Mouse (Mus musculus) gastrocnemius, postnatal 14 days (tissue): ENCODE measurements around the gene Dynlt1a. TPM values are rescaled to one million over a fixed set of nuclear protein-coding genes. Genes with fewer than 3 reads are reported as not detected.
"Not testable (repeated sequence)": the region's sequence is repeated elsewhere in the genome, so short reads cannot be mapped to it uniquely, and the experiment has no call there.

Experiments
- DNase-seq: peaks from one replicate; pipeline ENCODE4 v3.0.0; 2021; ENCODE audit warnings: mixed read lengths
- intact Hi-C: fragments of 180-260 bp; cut with DNase I; formaldehyde crosslinking; loops from one replicate; pipeline ENCODE4 v1.15.1; 2025; ENCODE audit warnings: low total_unique reads
- total RNA-seq, 2 experiments: library from RNA; stranded (reverse); gene quantifications; 2 replicates each; pipeline ENCODE4 v1.2.3; 2021

Dynlt1a gene
- total RNA-seq, 2 experiments from 2014 or later: 2.1 to 2.6 TPM

- intact Hi-C loops, DNase-seq: not testable (repeated sequence)
Observed at GRCm38 (mm10) chr17:6297060-6297795, 20.1 kb downstream of the Dynlt1a start.

GRCm38 (mm10) chr17:6293882-6294281 lies 23.4 kb downstream of the Dynlt1a start:
- intact Hi-C loops, DNase-seq: not testable (repeated sequence)

GRCm38 (mm10) chr17:6289045-6289444 lies 28.3 kb downstream of the Dynlt1a start:
- intact Hi-C loops, DNase-seq: not testable (repeated sequence)

GRCm38 (mm10) chr17:6286169-6286568 lies 31.1 kb downstream of the Dynlt1a start:
- DNase-seq, intact Hi-C loops: not testable (repeated sequence)

GRCm38 (mm10) chr17:6283137-6283536 lies 34.2 kb downstream of the Dynlt1a start:
- intact Hi-C loops: not testable (repeated sequence)

GRCm38 (mm10) chr17:6280513-6280912 lies 36.8 kb downstream of the Dynlt1a start:
- intact Hi-C loops, DNase-seq: not testable (repeated sequence)

More at GRCm38 (mm10) chr17:6283137-6283536, 34.2 kb downstream of the Dynlt1a start:
- not testable (repeated sequence) for DNase-seq

- intact Hi-C loops, DNase-seq: not testable (repeated sequence)
Observed at GRCm38 (mm10) chr17:6279772-6280171, 37.5 kb downstream of the Dynlt1a start.

- intact Hi-C loops, DNase-seq: not testable (repeated sequence)
Observed at GRCm38 (mm10) chr17:6279205-6279604, 38.1 kb downstream of the Dynlt1a start.

- intact Hi-C loops, DNase-seq: not testable (repeated sequence)
Observed at GRCm38 (mm10) chr17:6274693-6275092, 42.6 kb downstream of the Dynlt1a start.

GRCm38 (mm10) chr17:6271970-6272369 lies 45.3 kb downstream of the Dynlt1a start:
- DNase-seq, intact Hi-C loops: not testable (repeated sequence)

- DNase-seq, intact Hi-C loops: not testable (repeated sequence)
Observed at GRCm38 (mm10) chr17:6270840-6271239, 46.5 kb downstream of the Dynlt1a start.

- not testable (repeated sequence) for DNase-seq
Observed at GRCm38 (mm10) chr17:6269876-6270831, 47.1 kb downstream of the Dynlt1a start.

GRCm38 (mm10) chr17:6257070-6257456 lies 60.2 kb downstream of the Dynlt1a start:
- DNase-seq, intact Hi-C loops: not testable (repeated sequence)

More at GRCm38 (mm10) chr17:6269876-6270831, 47.1 kb downstream of the Dynlt1a start:
- intact Hi-C loops: not testable (repeated sequence)

- intact Hi-C loops, DNase-seq: not testable (repeated sequence)
Observed at GRCm38 (mm10) chr17:6256400-6257069, 60.8 kb downstream of the Dynlt1a start, which contains the start of gene Tmem181a. Gene Tmem181a (plus strand): TSS chr17:6256860.

Other genes with a start within 250 kb of the Dynlt1a start
- 1 to 10 TPM; 4.1 to 5.1 TPM for gene Serac1, start 237.8 kb downstream of the Dynlt1a start, total RNA-seq
- 10 to 100 TPM; 55.5 to 61.0 TPM for gene Gtf2h5, start 237.7 kb downstream of the Dynlt1a start, total RNA-seq
- 10 to 100 TPM; 90.0 to 98.1 TPM for gene Tulp4, start 211.1 kb downstream of the Dynlt1a start, total RNA-seq
- 1 to 10 TPM; 5.9 to 6.1 TPM for gene Tmem181a, start 60.6 kb downstream of the Dynlt1a start, total RNA-seq
- gene Dynlt1b, start 112.6 kb upstream of the Dynlt1a start, total RNA-seq: 10 to 100 TPM; 81.4 to 83.4 TPM